ENCODE assay signal across 11 mouse cellular contexts in genomic region chr13:54760164-54760795, GRCm38 (mm10). TPM values are rescaled to one million over a fixed set of nuclear protein-coding genes. Genes with fewer than 3 reads are reported as not detected.
DNase-seq lines count a peak whose midpoint lies in the region; ATAC-seq and TF ChIP-seq lines count a peak whose summit lies in the region.
"Had no signal": no experiment of that assay in that cellular context is flagged by ENCODE, and none has a peak within 500 bp of the region (broad histone marks: within the 10 kb centered on the region; RNA-seq: fewer than 3 reads in every experiment).

No protein-coding gene starts in this region.

- peak; percentile 64 for DNase-seq in MN1 (ENCODE audit: low spot score)
- peak; percentile 65 to 68 for DNase-seq in cerebellum, adult 18-20 months
- DNase-seq in frontal cortex, postnatal 10 days (ENCODE audit: low spot score in 2 of 2): peak; percentile 67 to 89
- peak; percentile 89 to 98 for DNase-seq in left cerebral cortex, postnatal 25 days (ENCODE audit: low spot score in 2 of 2)
- no peak for DNase-seq in lung, postnatal 0 days (ENCODE audit: low spot score)
- DNase-seq in testis, postnatal 10 days (ENCODE audit: low spot score): no peak
- DNase-seq in kidney, adult 18-20 months: no peak

- ATAC-seq in activated CD4-positive, CD25-positive, alpha-beta regulatory T cell, adult 4 months: no peak
- ATAC-seq in lung, postnatal 0 days: no peak

- H3K9ac ChIP-seq in lung, postnatal 0 days (replicated peaks; ENCODE audit: low read depth): no peak overlapping the region
- H3K9ac ChIP-seq: embryonic facial prominence, embryonic 12.5 days had no signal

- no peak overlapping the region for H3K4me2 ChIP-seq in lung, postnatal 0 days (replicated peaks; ENCODE audit: low read depth, low read length)

- no peak overlapping the region for H3K27ac ChIP-seq in lung, postnatal 0 days (ENCODE audit: low read length)
- H3K27ac ChIP-seq: embryonic facial prominence, embryonic 12.5 days had no signal

- intact Hi-C loops in left cerebral cortex, postnatal 25 days (cut with DNase I): loop anchor here (1.0 kb wide), 1 partner anchor 34 kb away; no protein-coding TSS in a partner anchor

- no peak for TF ChIP-seq CTCF in lung, postnatal 0 days (IDR thresholded peaks at IDR 0.05)

- no peaks in the 10 kb centered on the region; the same call in 1 of the 2 replicates for H3K4me1 ChIP-seq in lung, postnatal 0 days (ENCODE audit: insufficient read depth, low read depth, low read length)

- H3K9me3 ChIP-seq in lung, postnatal 0 days (ENCODE audit: low read length): no peaks in the 10 kb centered on the region
- H3K9me3 ChIP-seq: embryonic facial prominence, embryonic 12.5 days had no signal

- H3K27me3 ChIP-seq in lung, postnatal 0 days (replicated peaks; ENCODE audit: insufficient read depth, low read length): peaks cover 21% of the 10 kb centered on the region

- no peaks in the 10 kb centered on the region for H3K36me3 ChIP-seq in lung, postnatal 0 days (ENCODE audit: insufficient read depth, low read length)
- H3K36me3 ChIP-seq: embryonic facial prominence, embryonic 12.5 days had no signal

- TF ChIP-seq EP300 in lung, postnatal 0 days (IDR thresholded peaks at IDR 0.05): no peak

- H3K4me3 ChIP-seq in lung, postnatal 0 days (ENCODE audit: low read depth, low read length): no peak overlapping the region
- H3K4me3 ChIP-seq: embryonic facial prominence, embryonic 12.5 days had no signal

- 48% methylated on average over 8 of the region's 8 CpGs for WGBS in lung, postnatal 0 days

RNA-seq across cellular contexts. Expression of gene Sncb, which starts 6.1 kb away (rescaled TPM):
- total RNA-seq in left cerebral cortex, postnatal 25 days (2021): 100 to 1,000 TPM; 785 to 906 TPM
- under 1 TPM; 0.33 to 0.62 TPM for polyA plus RNA-seq in activated CD4-positive, CD25-positive, alpha-beta regulatory T cell, adult 4 months (2017; shearing (Covaris generic))
- not detected in 2 replicates for polyA plus RNA-seq in lung, postnatal 0 days (2015; fragmentation: Nextera tagmentation; extraction: Ambion mirVana)
- total RNA-seq: megakaryocyte-erythroid progenitor cell, adult 5-6 weeks had no signal

RNA-seq across cellular contexts. Expression of gene Gprin1, which starts 10.6 kb away (rescaled TPM):
- 100 to 1,000 TPM; 120 to 145 TPM for total RNA-seq in left cerebral cortex, postnatal 25 days (2021)
- polyA plus RNA-seq in activated CD4-positive, CD25-positive, alpha-beta regulatory T cell, adult 4 months (2017; shearing (Covaris generic)): not detected
- polyA plus RNA-seq in lung, postnatal 0 days (2015; fragmentation: Nextera tagmentation; extraction: Ambion mirVana): 0.04 TPM in 1 of 2 replicates, not detected in the other
- total RNA-seq: megakaryocyte-erythroid progenitor cell, adult 5-6 weeks had no signal

RNA-seq across cellular contexts. Expression of gene Eif4e1b, which starts 23.5 kb away (rescaled TPM):
- total RNA-seq in left cerebral cortex, postnatal 25 days (2021): not detected
- polyA plus RNA-seq in activated CD4-positive, CD25-positive, alpha-beta regulatory T cell, adult 4 months (2017; shearing (Covaris generic)): not detected
- polyA plus RNA-seq in lung, postnatal 0 days (2015; fragmentation: Nextera tagmentation; extraction: Ambion mirVana): not detected in 2 replicates
- total RNA-seq: megakaryocyte-erythroid progenitor cell, adult 5-6 weeks had no signal
- polyA plus RNA-seq: embryonic facial prominence, embryonic 12.5 days; stomach, embryonic 16.5 days had no signal

RNA-seq across cellular contexts. Expression of gene Tspan17, which starts 28.9 kb away (rescaled TPM):
- total RNA-seq in left cerebral cortex, postnatal 25 days (2021): 10 to 100 TPM; 69.3 to 79.1 TPM
- 1 to 10 TPM; 1.5 to 2.2 TPM for polyA plus RNA-seq in activated CD4-positive, CD25-positive, alpha-beta regulatory T cell, adult 4 months (2017; shearing (Covaris generic))
- 32.9 and 40.5 TPM in 2 replicates for polyA plus RNA-seq in lung, postnatal 0 days (2015; fragmentation: Nextera tagmentation; extraction: Ambion mirVana)
- total RNA-seq: megakaryocyte-erythroid progenitor cell, adult 5-6 weeks had no signal

RNA-seq across cellular contexts. Expression of gene Cdhr2, which starts 59.0 kb away (rescaled TPM):
- under 1 TPM; 0.14 to 0.23 TPM for total RNA-seq in left cerebral cortex, postnatal 25 days (2021)
- under 1 TPM in 1 of 2 experiments, not detected in 1; 0.08 TPM for polyA plus RNA-seq in activated CD4-positive, CD25-positive, alpha-beta regulatory T cell, adult 4 months (2017; shearing (Covaris generic))
- polyA plus RNA-seq in lung, postnatal 0 days (2015; fragmentation: Nextera tagmentation; extraction: Ambion mirVana): not detected in 2 replicates
- total RNA-seq: megakaryocyte-erythroid progenitor cell, adult 5-6 weeks had no signal

Comparison
In these comparisons a context has a peak if more than half of its experiments do, and no peak if none do; other contexts are left out.
1. DNase-seq: peak in MN1 (single experiment), cerebellum, adult 18-20 months (2 of 2), frontal cortex, postnatal 10 days (2 of 2) and left cerebral cortex, postnatal 25 days (2 of 2); none in lung, postnatal 0 days (single experiment), testis, postnatal 10 days (single experiment) and kidney, adult 18-20 months (single experiment).